Mouse (Mus musculus): ENCODE results near the gene Tshz3. TPM values are rescaled to one million over a fixed set of nuclear protein-coding genes. Genes with fewer than 3 reads are reported as not detected.

The Tshz3 gene
- polyA plus RNA-seq, 1 experiment, result 0.60 TPM

DNA sequence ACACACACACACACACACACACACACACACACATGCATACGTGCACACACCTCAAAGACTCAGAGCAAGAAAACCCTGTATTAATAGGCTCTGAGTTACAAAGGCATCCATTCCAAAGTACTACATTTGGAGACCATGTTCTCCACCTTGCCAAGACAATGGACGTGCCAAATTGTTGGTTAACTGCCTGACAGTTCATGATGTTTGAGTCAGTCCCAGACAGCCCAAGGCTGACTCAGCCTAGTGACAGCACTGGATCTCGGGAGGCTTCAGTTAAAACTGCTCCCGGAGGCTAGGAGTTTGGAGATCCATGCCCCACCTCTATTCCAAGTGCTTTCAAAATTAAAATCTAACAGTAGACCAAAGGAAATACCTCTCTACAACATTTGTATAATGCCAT, 79.0 kb downstream of the Tshz3 start:
- Histone ChIP-seq H3K4me3 (replicated peaks; ENCODE audit: control insufficient read depth, low read depth, low read length) (no peak overlapping the region), H3K4me1 (ENCODE audit: control insufficient read depth, insufficient read depth, low read length) (no peaks in the 10 kb centered on the region), H3K27ac (ENCODE audit: control insufficient read depth, insufficient read depth, low read depth, low read length, poor library complexity) (no peak overlapping the region)
- TF ChIP-seq CTCF (IDR thresholded peaks at IDR 0.05; ENCODE audit: control insufficient read depth, insufficient read depth, low read length), result no peak
- no peak for TF ChIP-seq POLR2A (IDR thresholded peaks at IDR 0.05; ENCODE audit: borderline replicate concordance, control insufficient read depth, low read depth, low read length)
- WGBS, result 78% methylated on average over 4 of the region's 4 CpGs

DNA sequence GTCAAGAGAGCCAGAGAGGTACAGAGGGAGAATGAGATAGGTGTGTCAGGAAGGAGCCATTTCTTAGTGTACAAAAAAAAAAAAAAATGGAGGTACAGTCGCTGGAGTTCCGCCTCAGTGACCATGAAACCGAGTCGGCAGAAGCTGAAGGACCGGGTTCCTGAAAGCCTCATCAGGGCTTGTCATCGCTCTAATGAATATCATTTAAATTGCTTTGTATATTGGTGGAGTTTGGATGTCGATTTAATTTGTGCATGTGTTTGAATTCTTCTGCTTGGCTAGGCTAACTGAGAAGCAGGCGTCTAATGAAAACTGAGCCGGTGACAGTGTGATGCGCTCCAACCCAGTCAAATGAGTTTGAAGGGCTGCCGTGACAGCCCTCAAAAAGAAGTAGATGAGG, 80.5 kb downstream of the Tshz3 start:
- Histone ChIP-seq H3K4me1 (ENCODE audit: control insufficient read depth, insufficient read depth, low read length) (no peaks in the 10 kb centered on the region), H3K4me3 (replicated peaks; ENCODE audit: control insufficient read depth, low read depth, low read length) (no peak overlapping the region), H3K27ac (ENCODE audit: control insufficient read depth, insufficient read depth, low read depth, low read length, poor library complexity) (no peak overlapping the region)
- no peak for TF ChIP-seq POLR2A (IDR thresholded peaks at IDR 0.05; ENCODE audit: borderline replicate concordance, control insufficient read depth, low read depth, low read length)
- no peak for TF ChIP-seq CTCF (IDR thresholded peaks at IDR 0.05; ENCODE audit: control insufficient read depth, insufficient read depth, low read length)
- WGBS, result 91% methylated on average over 11 of the region's 11 CpGs

DNA sequence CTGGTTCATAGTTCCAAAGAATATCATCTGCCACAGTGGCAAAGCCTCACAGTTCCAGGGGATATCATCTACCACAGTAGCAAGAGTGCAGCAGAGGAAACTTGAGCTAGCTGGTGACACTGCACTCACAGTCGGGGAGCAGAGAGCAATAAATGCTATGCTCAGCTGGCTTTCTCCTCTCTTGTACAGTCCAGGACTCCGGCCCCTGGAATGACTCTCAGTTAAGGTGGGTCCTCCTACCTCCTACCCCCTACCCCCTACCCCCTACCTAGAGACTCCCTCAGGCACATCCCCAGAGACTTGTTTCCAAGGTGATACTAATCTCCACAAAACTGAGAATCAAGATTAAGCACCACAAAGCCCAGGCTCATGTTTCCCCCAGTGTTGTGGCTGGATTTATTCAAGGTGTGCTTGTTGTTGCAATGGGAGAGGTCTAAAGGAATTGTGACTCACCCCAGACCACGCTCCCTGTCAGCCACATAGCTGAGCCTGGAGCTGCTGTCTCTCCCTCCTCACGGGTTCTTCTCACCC, 86.4 kb downstream of the Tshz3 start:
- no peak overlapping the region for H3K27ac ChIP-seq (ENCODE audit: control insufficient read depth, insufficient read depth, low read depth, low read length, poor library complexity)
- TF ChIP-seq CTCF (IDR thresholded peaks at IDR 0.05; ENCODE audit: control insufficient read depth, insufficient read depth, low read length), result no peak
- no peak for TF ChIP-seq POLR2A (IDR thresholded peaks at IDR 0.05; ENCODE audit: borderline replicate concordance, control insufficient read depth, low read depth, low read length)
- WGBS, result 73% methylated on average over 4 of the region's 4 CpGs

DNA sequence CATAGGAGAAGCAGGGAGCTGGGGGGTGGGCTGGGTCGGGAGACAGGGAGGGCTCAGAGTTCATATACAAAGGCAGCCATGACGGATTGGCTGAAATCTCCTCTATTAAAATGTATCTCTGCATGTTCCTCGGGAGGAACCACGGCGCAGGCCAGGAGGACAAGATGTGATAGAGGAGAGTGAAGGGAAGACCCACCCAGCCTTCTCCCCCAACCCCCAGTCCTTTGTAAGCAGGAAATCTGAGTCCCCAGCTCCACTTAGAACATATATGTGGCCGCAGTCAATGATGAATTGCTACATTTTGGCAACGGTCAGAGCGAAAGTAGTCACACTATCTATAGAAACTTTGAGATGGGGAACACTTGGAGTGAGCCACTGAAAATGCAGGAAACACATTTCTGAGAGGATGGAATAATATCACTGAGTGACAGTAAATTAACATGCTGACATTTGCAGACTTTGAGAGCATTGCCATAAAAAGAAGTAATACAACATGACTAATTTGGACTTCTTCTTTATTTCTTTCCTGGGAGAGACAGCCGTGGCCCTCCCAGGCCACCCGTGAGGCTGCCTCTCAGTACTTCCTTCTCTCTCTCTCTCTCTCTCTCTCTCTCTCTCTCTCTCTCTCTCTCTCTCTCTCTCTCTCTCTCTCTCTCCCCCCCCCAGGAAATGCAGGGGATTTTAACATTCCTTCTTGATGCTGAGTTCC, 88.9 kb downstream of the Tshz3 start:
- Histone ChIP-seq H3K4me1 (ENCODE audit: control insufficient read depth, insufficient read depth, low read length) (no peaks in the 10 kb centered on the region), H3K27ac (ENCODE audit: control insufficient read depth, insufficient read depth, low read depth, low read length, poor library complexity) (no peak overlapping the region), H3K4me3 (replicated peaks; ENCODE audit: control insufficient read depth, low read depth, low read length) (no peak overlapping the region)
- WGBS, result 49% methylated on average over 10 of the region's 10 CpGs
- TF ChIP-seq CTCF (IDR thresholded peaks at IDR 0.05; ENCODE audit: control insufficient read depth, insufficient read depth, low read length) (no peak), POLR2A (IDR thresholded peaks at IDR 0.05; ENCODE audit: borderline replicate concordance, control insufficient read depth, low read depth, low read length) (no peak)

More for the DNA sequence above, 86.4 kb downstream of the Tshz3 start:
- no peak overlapping the region for H3K4me3 ChIP-seq (replicated peaks; ENCODE audit: control insufficient read depth, low read depth, low read length)
- H3K4me1 ChIP-seq (ENCODE audit: control insufficient read depth, insufficient read depth, low read length), result no peaks in the 10 kb centered on the region

DNA sequence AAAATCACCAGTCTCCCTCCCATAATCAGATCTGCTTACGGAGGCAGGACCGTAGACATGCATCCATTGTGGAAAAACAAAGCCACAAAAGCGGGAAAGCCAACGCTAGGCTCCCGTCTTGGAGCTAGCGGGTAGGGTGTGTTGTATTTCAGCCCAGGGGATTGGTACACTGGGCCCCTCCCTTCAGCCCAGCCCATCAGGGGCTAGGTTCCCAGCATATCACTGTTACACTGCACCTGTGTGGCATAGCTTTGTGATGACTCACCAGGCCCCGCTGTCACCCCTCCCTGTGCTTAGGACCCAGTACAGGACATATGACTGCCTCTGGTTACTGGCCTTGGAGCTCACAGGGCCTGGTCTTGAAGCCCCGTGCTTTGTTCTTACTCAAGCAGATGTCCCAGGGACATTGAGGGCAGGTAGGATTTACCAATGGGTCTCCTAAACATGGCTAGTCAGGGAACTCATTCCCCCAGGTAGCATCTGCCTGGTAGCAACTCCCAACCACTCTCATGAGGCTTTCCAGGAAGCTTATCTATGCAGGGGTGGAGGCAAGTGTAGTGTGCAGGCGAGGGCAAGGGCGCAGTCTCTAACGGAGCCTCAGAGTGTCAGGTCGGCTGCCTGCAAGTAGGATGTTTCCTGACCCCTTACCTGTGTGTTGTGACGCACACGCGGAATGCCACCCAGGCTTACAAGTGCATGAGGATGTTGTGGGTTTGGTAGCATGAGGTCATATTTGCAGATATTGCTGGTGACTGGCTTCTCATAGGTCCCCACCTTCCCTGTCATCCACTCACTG, 98.7 kb downstream of the Tshz3 start:
- TF ChIP-seq CTCF (IDR thresholded peaks at IDR 0.05; ENCODE audit: control insufficient read depth, insufficient read depth, low read length), result no peak
- 84% methylated on average over 15 of the region's 15 CpGs for WGBS
- Histone ChIP-seq H3K4me3 (replicated peaks; ENCODE audit: control insufficient read depth, low read depth, low read length) (no peak overlapping the region), H3K27ac (ENCODE audit: control insufficient read depth, insufficient read depth, low read depth, low read length, poor library complexity) (no peak overlapping the region), H3K4me1 (ENCODE audit: control insufficient read depth, insufficient read depth, low read length) (no peaks in the 10 kb centered on the region)
